Mouse (Mus musculus) small intestine, adult 2 months (tissue): ENCODE measurements around the gene Cgrrf1. TPM values are rescaled to one million over a fixed set of nuclear protein-coding genes. Genes with fewer than 3 reads are reported as not detected.

ENCODE experiments used
- H3K27ac ChIP-seq: fragments of 200-500 bp; 2 replicates; pipeline ENCODE4 v1.5.1; 2012; ENCODE audit warnings: low read depth, low read length, control low read depth, inconsistent platforms; ENCODE audit not compliant: insufficient read depth
- H3K27me3 ChIP-seq: fragments of 200-500 bp; 2 replicates; pipeline ENCODE4 v1.6.1; 2012; ENCODE audit warnings: mild to moderate bottlenecking, moderate library complexity, low read length, inconsistent platforms; ENCODE audit not compliant: control insufficient read depth, insufficient read depth
- H3K36me3 ChIP-seq: fragments of 200-500 bp; 2 replicates; pipeline ENCODE4 v1.6.1; 2012; ENCODE audit warnings: mild to moderate bottlenecking, low read length, control low read depth, inconsistent platforms; ENCODE audit not compliant: control insufficient read depth, insufficient read depth
- H3K4me1 ChIP-seq: fragments of 200-500 bp; 2 replicates; pipeline ENCODE4 v1.6.1; 2012; ENCODE audit warnings: low read length, inconsistent platforms, mixed read lengths; ENCODE audit not compliant: control insufficient read depth, insufficient read depth, insufficient read length
- H3K4me3 ChIP-seq: fragments of 200-500 bp; 2 replicates; pipeline ENCODE4 v1.5.1; 2012; ENCODE audit warnings: low read depth, mild to moderate bottlenecking, control low read depth, inconsistent platforms, low read length, moderate library complexity
- CTCF ChIP-seq: fragments of 200-500 bp; IDR thresholded peaks from 2 replicates; pipeline ENCODE4 v1.5.1; 2012; ENCODE audit warnings: low read depth, mild to moderate bottlenecking, control low read depth, inconsistent platforms, low read length, moderate library complexity, mixed read lengths; ENCODE audit not compliant: insufficient replicate concordance, insufficient read length; ENCODE audit errors: extremely low read depth
- POLR2A ChIP-seq: fragments of 200-500 bp; IDR thresholded peaks from 2 replicates; pipeline ENCODE4 v1.6.1; 2012; ENCODE audit warnings: low read depth, mild to moderate bottlenecking, control low read depth, inconsistent platforms, low read length, moderate library complexity
- WGBS: fragments of 180-500 bp; shearing (Covaris S2); methylation state at CpG from one replicate; pipeline ENCODE4 v1.1.7; 2018; 5-methylcytosine and 5-hydroxymethylcytosine counted together
- polyA plus RNA-seq: library from polyadenylated mRNA; depleted of rRNA; stranded (reverse); fragments of >200 nt; gene quantifications from 2 replicates; pipeline ENCODE4 v1.2.3, GENCODE M21; 2012; rRNA removed

The Cgrrf1 gene
- 6.4 and 10.3 TPM in 2 replicates for polyA plus RNA-seq

GRCm38 (mm10) chr14:46831837-46832333 lies at the start of gene Cgrrf1:
TSS of gene Cgrrf1 (plus strand) at chr14:46832125.
- H3K27ac ChIP-seq, result peak within 1 kb of the TSS; percentile 82
- H3K4me1 ChIP-seq, result no peaks in the 10 kb centered on the region
- WGBS, result 1% methylated on average over 32 of the region's 32 CpGs
- no peak for TF ChIP-seq CTCF
- peak; percentile 77; the same call in 1 of the 2 replicates for TF ChIP-seq POLR2A
- peak within 1 kb of the TSS; percentile 77 for H3K4me3 ChIP-seq
- H3K27me3 ChIP-seq, result no peaks in the 10 kb centered on the region
- no peaks in the 10 kb centered on the region; the same call in 1 of the 2 replicates for H3K36me3 ChIP-seq

- peaks cover 4% of the 10 kb centered on the region; the same call in 1 of the 2 replicates for H3K4me1 ChIP-seq
- no peak overlapping the region for H3K27ac ChIP-seq
- H3K27me3 ChIP-seq, result no peaks in the 10 kb centered on the region
- H3K36me3 ChIP-seq, result peaks cover 32% of the 10 kb centered on the region
- TF ChIP-seq CTCF, result no peak
- TF ChIP-seq POLR2A, result no peak
- 80% methylated on average over 8 of the region's 8 CpGs for WGBS
- H3K4me3 ChIP-seq, result no peak overlapping the region
Measured at GRCm38 (mm10) chr14:46782187-46782828, 49.6 kb upstream of the Cgrrf1 start.

- no peak for TF ChIP-seq CTCF
- TF ChIP-seq POLR2A, result no peak
- peaks cover 22% of the 10 kb centered on the region for H3K36me3 ChIP-seq
- H3K27ac ChIP-seq, result no peak overlapping the region
- 86% methylated on average over 10 of the region's 10 CpGs for WGBS
- no peak overlapping the region for H3K4me3 ChIP-seq
- peaks cover 4% of the 10 kb centered on the region; the same call in 1 of the 2 replicates for H3K4me1 ChIP-seq
- no peaks in the 10 kb centered on the region for H3K27me3 ChIP-seq
Measured at GRCm38 (mm10) chr14:46783327-46783926, 48.5 kb upstream of the Cgrrf1 start.

GRCm38 (mm10) chr14:46785247-46785646 lies 46.7 kb upstream of the Cgrrf1 start:
- WGBS, result 91% methylated on average over 5 of the region's 5 CpGs
- Histone ChIP-seq H3K27ac (no peak overlapping the region), H3K4me1 (peaks cover 8% of the 10 kb centered on the region; the same call in 1 of the 2 replicates), H3K4me3 (no peak overlapping the region), H3K27me3 (no peaks in the 10 kb centered on the region), H3K36me3 (peaks cover 7% of the 10 kb centered on the region)
- TF ChIP-seq POLR2A (no peak), CTCF (no peak)

GRCm38 (mm10) chr14:46787454-46787786 lies 44.5 kb upstream of the Cgrrf1 start:
- TF ChIP-seq POLR2A, result no peak
- TF ChIP-seq CTCF, result peak; percentile 7; the same call in 1 of the 2 replicates
- H3K36me3 ChIP-seq, result peaks cover 5% of the 10 kb centered on the region
- WGBS, result under 1% methylated on average over 11 of the region's 11 CpGs
- no peaks in the 10 kb centered on the region for H3K27me3 ChIP-seq
- peak overlapping the region; percentile 85 for H3K27ac ChIP-seq
- H3K4me3 ChIP-seq, result peak overlapping the region; percentile 98
- H3K4me1 ChIP-seq, result peaks cover 8% of the 10 kb centered on the region; the same call in 1 of the 2 replicates

GRCm38 (mm10) chr14:46787787-46788504 lies 44.0 kb upstream of the Cgrrf1 start, which contains the start of gene Cnih1:
TSS of gene Cnih1 (minus strand) at chr14:46788411.
- Histone ChIP-seq H3K36me3 (peaks cover 5% of the 10 kb centered on the region), H3K4me1 (peaks cover 10% of the 10 kb centered on the region; the same call in 1 of the 2 replicates), H3K27ac (peak within 1 kb of the TSS; percentile 85), H3K27me3 (no peaks in the 10 kb centered on the region), H3K4me3 (peak within 1 kb of the TSS; percentile 98)
- peak; percentile 69 for TF ChIP-seq POLR2A
- TF ChIP-seq CTCF, result peak; percentile 79
- under 1% methylated on average over 83 of the region's 86 CpGs for WGBS
